Mouse (Mus musculus): ENCODE results near the gene Sox30. TPM values are rescaled to one million over a fixed set of nuclear protein-coding genes. Genes with fewer than 3 reads are reported as not detected.

The Sox30 gene
- polyA plus RNA-seq, 1 experiment from 2014 or later = not detected

DNA sequence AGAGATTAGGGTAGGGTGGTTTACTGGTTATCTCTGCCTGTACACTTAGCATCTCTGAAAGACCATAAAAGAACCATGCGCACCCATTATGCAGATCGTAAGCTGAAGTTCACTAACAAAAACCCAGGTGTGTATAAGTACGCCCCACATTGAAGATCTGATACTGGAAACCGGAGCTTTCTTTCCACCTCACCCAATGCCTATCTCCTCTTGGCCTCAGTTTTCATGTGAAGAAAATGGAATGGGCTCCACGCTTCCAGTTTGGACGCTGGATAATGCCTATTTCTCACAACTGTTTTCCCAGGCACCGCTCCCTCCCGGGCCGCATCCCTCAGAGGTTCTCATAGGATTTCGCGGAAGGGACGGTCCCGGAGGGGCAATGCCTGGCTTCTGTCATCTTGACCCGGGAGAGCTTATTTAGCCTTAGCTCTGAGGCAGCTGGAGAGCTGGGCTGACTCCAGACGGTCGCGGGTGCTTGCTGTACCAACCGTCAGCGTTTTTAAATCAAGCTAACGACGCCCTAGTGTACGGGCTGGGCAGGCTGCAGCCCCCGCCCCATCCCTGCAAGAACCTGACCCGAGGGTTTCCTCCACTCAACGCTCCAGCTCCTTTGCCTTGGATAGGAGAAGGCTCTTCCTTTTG is 76.8 kb downstream of the Sox30 start:
- no peaks in the 10 kb centered on the region for H3K36me3 ChIP-seq (ENCODE audit: control insufficient read depth, insufficient read depth)
- no peak for ATAC-seq (ENCODE audit: low read depth)
- H3K4me3 ChIP-seq (ENCODE audit: low read depth, low read length) = peak overlapping the region; percentile 48
- H3K9ac ChIP-seq (ENCODE audit: low read depth, low read length) = no peak overlapping the region
- H3K4me2 ChIP-seq (ENCODE audit: low read depth, low read length) = peak overlapping the region; percentile 19; the same call in 1 of the 2 replicates
- peaks cover 48% of the 10 kb centered on the region for H3K27me3 ChIP-seq (ENCODE audit: control insufficient read depth, insufficient read depth, low read depth, low read length)
- no peak overlapping the region for H3K27ac ChIP-seq (ENCODE audit: low read length)
- 4% methylated on average over 25 of the region's 25 CpGs for WGBS (ENCODE audit: insufficient replicate concordance)
- peaks cover 3% of the 10 kb centered on the region for H3K4me1 ChIP-seq (ENCODE audit: control insufficient read depth, low read depth, low read length)
- H3K9me3 ChIP-seq (replicated peaks; ENCODE audit: control insufficient read depth, low read length) = no peaks in the 10 kb centered on the region

DNA sequence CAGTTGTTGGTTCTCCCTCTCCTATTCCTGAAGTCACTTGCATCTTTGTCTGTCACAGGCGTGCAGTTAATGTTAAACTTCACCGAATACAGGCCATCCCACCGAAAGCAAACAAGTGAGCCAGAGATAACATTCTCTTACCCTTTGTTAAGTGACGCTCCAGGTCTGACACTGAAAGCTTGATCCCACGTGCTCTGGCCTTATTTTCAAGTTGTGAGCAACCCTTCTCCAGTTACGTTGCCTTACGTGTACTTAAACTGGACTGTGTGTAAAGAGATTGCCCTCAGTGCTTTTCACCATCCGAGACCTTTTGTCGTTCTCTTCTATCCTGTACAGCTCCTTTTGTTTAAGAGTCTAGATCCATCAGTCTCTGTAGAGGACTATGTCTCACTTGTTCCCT is 77.9 kb downstream of the Sox30 start:
- Histone ChIP-seq H3K36me3 (ENCODE audit: control insufficient read depth, insufficient read depth) (no peaks in the 10 kb centered on the region), H3K9ac (ENCODE audit: low read depth, low read length) (no peak overlapping the region), H3K27ac (ENCODE audit: low read length) (no peak overlapping the region), H3K4me2 (ENCODE audit: low read depth, low read length) (no peak overlapping the region), H3K9me3 (replicated peaks; ENCODE audit: control insufficient read depth, low read length) (no peaks in the 10 kb centered on the region), H3K4me3 (ENCODE audit: low read depth, low read length) (no peak overlapping the region), H3K4me1 (ENCODE audit: control insufficient read depth, low read depth, low read length) (peaks cover 3% of the 10 kb centered on the region), H3K27me3 (ENCODE audit: control insufficient read depth, insufficient read depth, low read depth, low read length) (peaks cover 46% of the 10 kb centered on the region)
- no peak for ATAC-seq (ENCODE audit: low read depth)
- 40% methylated on average over 9 of the region's 9 CpGs for WGBS (ENCODE audit: insufficient replicate concordance)

DNA sequence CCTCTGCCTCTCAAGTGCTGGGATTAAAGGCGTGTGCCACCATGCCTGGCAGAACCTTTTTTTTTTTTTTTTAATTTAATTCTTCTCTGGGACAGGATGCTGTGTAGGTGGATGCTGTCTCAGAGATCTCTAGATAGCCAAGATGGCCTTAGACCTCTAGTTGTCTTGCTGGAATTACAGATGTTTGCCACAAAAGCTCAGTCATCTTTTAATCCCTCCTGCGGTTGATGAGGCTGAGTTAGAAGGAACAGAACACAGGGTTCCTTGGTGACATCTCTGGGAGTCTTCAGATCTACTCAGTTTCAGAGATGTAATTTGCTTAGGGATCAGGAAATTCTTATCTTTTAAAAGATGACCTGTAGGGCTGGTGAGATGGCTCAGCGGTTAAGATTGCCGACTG is 78.8 kb downstream of the Sox30 start:
- Histone ChIP-seq H3K36me3 (ENCODE audit: control insufficient read depth, insufficient read depth) (no peaks in the 10 kb centered on the region), H3K9me3 (replicated peaks; ENCODE audit: control insufficient read depth, low read length) (no peaks in the 10 kb centered on the region), H3K27ac (ENCODE audit: low read length) (no peak overlapping the region), H3K4me1 (ENCODE audit: control insufficient read depth, low read depth, low read length) (peaks cover 3% of the 10 kb centered on the region), H3K4me2 (ENCODE audit: low read depth, low read length) (no peak overlapping the region), H3K9ac (ENCODE audit: low read depth, low read length) (no peak overlapping the region), H3K27me3 (ENCODE audit: control insufficient read depth, insufficient read depth, low read depth, low read length) (peaks cover 46% of the 10 kb centered on the region), H3K4me3 (ENCODE audit: low read depth, low read length) (no peak overlapping the region)
- WGBS (ENCODE audit: insufficient replicate concordance) = 78% methylated on average over 4 of the region's 4 CpGs
- ATAC-seq (ENCODE audit: low read depth) = no peak

DNA sequence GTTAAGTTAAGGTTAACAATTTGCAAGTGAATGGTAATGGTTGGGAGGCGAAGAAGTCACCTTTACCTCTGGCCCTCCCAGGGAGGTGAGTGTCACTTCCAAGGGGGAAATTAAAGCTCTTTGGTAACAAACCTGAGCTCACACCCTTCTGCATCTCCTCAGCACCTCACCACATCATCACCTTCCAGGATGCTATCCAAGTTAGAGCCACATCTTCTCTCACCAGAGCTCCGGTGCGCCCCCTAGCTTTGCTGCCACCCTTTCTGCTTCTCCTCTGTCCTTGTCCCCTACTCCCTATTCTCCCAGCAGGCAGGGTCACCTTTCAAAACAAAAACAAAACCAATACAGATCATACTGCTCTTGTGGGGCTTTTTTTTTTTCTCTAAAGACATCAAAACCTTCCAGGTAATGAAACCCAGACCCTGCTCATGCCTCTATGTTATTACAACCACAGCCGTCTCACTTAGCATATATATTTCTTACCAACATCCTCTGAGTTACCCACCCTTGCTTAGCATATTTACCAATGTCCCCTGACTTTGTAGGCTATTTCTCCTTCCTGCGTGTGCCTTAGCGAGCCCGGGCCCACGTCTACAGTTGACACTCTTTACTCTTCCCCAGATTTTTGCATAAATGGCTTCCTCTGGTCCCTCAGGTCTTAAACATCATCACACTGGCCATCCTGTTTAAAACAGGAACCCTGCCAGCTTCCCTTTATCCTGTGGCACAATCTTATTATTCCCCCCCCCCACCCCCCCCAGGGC is 80.0 kb downstream of the Sox30 start:
- Histone ChIP-seq H3K36me3 (ENCODE audit: control insufficient read depth, insufficient read depth) (no peaks in the 10 kb centered on the region), H3K27ac (ENCODE audit: low read length) (no peak overlapping the region), H3K4me1 (ENCODE audit: control insufficient read depth, low read depth, low read length) (peaks cover 3% of the 10 kb centered on the region), H3K9me3 (replicated peaks; ENCODE audit: control insufficient read depth, low read length) (no peaks in the 10 kb centered on the region), H3K27me3 (ENCODE audit: control insufficient read depth, insufficient read depth, low read depth, low read length) (peaks cover 35% of the 10 kb centered on the region), H3K4me3 (ENCODE audit: low read depth, low read length) (no peak overlapping the region), H3K4me2 (ENCODE audit: low read depth, low read length) (no peak overlapping the region), H3K9ac (ENCODE audit: low read depth, low read length) (no peak overlapping the region)
- no peak for ATAC-seq (ENCODE audit: low read depth)
- 49% methylated on average over 8 of the region's 8 CpGs for WGBS (ENCODE audit: insufficient replicate concordance)

DNA sequence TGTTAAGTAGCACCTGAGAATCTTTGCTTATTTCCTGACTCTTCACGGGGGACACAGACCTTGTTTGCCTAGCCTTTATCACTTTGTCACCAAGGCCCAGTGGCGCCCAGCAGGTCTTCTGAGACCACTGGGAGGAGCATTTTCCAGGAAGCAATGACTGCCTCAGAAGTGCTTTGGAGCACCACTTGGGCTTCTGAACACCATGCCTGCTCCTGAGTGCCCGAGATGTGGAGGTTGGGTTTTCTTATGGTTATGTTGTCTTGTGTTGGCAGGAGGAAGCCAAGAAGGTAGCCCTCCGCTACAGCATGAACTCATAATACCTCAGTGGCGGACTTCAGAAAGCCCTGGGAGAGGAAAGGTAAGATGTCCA is 80.5 kb downstream of the Sox30 start:
- no peak for ATAC-seq (ENCODE audit: low read depth)
- Histone ChIP-seq H3K4me3 (ENCODE audit: low read depth, low read length) (no peak overlapping the region), H3K4me1 (ENCODE audit: control insufficient read depth, low read depth, low read length) (peaks cover 5% of the 10 kb centered on the region), H3K36me3 (ENCODE audit: control insufficient read depth, insufficient read depth) (no peaks in the 10 kb centered on the region), H3K4me2 (ENCODE audit: low read depth, low read length) (no peak overlapping the region), H3K9ac (ENCODE audit: low read depth, low read length) (no peak overlapping the region), H3K27me3 (ENCODE audit: control insufficient read depth, insufficient read depth, low read depth, low read length) (peaks cover 29% of the 10 kb centered on the region), H3K9me3 (replicated peaks; ENCODE audit: control insufficient read depth, low read length) (no peaks in the 10 kb centered on the region), H3K27ac (ENCODE audit: low read length) (no peak overlapping the region)
- WGBS (ENCODE audit: insufficient replicate concordance) = 54% methylated on average over 5 of the region's 5 CpGs

DNA sequence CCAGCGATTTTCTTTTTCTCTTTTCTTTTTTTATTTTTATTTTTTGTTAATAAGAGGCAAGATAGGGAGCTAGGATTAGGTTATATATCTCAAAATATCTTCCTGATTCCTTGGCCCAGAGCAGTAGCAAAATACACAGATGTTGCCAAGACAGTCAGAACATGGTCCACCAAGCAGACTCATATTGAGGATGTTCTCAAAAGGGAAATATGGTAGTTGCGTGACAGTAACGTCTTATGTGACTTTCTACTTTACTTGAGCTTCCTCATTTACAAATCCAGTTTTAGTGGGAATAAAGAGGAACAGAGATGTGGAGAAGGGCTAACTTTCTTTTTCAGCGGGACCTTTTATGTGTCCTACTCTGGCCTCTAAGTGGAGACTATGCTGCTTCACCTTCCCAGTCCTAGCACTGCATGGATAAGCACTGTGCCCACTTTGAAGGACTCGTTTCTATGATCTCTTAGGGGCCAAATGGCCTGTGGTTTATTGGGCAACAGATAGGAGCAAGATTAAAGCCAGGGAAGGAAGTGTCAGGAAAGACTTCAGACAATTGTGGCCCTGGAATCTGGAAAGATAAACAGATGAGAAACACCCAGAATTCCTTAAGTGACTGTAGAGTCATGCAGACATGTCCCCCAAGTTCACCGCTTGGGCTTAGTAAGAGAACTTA is 81.8 kb downstream of the Sox30 start:
- peaks cover 17% of the 10 kb centered on the region for H3K27me3 ChIP-seq (ENCODE audit: control insufficient read depth, insufficient read depth, low read depth, low read length)
- WGBS (ENCODE audit: insufficient replicate concordance) = 26% methylated on average over 6 of the region's 6 CpGs

DNA sequence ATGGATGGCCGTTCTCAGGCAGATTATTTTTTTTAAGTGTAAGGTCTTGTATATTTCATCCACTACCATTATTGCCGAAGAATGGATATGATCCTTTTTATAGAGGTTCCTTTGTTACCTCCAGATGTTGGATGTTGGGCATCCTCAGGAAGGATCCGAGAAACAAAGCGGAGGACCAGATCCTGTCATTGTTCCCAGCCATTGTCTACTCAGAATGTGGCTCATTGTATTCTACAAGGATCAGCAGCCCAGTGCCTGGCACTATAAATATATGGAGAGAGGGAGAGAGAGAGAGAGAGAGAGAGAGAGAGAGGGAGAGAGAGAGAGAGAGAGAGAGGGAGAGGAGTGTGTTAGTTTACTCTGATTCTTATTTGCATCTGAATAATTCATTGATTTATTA is 82.5 kb downstream of the Sox30 start:
- no peak for ATAC-seq (ENCODE audit: low read depth)
- Histone ChIP-seq H3K4me2 (ENCODE audit: low read depth, low read length) (no peak overlapping the region), H3K9ac (ENCODE audit: low read depth, low read length) (no peak overlapping the region), H3K4me3 (ENCODE audit: low read depth, low read length) (no peak overlapping the region), H3K27ac (ENCODE audit: low read length) (no peak overlapping the region), H3K9me3 (replicated peaks; ENCODE audit: control insufficient read depth, low read length) (no peaks in the 10 kb centered on the region), H3K36me3 (ENCODE audit: control insufficient read depth, insufficient read depth) (no peaks in the 10 kb centered on the region), H3K4me1 (ENCODE audit: control insufficient read depth, low read depth, low read length) (peaks cover 4% of the 10 kb centered on the region), H3K27me3 (ENCODE audit: control insufficient read depth, insufficient read depth, low read depth, low read length) (peaks cover 10% of the 10 kb centered on the region)
- 47% methylated on average over 4 of the region's 4 CpGs for WGBS (ENCODE audit: insufficient replicate concordance)

More for the DNA sequence above, 81.8 kb downstream of the Sox30 start:
- Histone ChIP-seq H3K4me2 (ENCODE audit: low read depth, low read length) (no peak overlapping the region), H3K27ac (ENCODE audit: low read length) (no peak overlapping the region), H3K9me3 (replicated peaks; ENCODE audit: control insufficient read depth, low read length) (no peaks in the 10 kb centered on the region), H3K9ac (ENCODE audit: low read depth, low read length) (no peak overlapping the region), H3K4me3 (ENCODE audit: low read depth, low read length) (no peak overlapping the region), H3K36me3 (ENCODE audit: control insufficient read depth, insufficient read depth) (no peaks in the 10 kb centered on the region), H3K4me1 (ENCODE audit: control insufficient read depth, low read depth, low read length) (peaks cover 4% of the 10 kb centered on the region)
- no peak for ATAC-seq (ENCODE audit: low read depth)

DNA sequence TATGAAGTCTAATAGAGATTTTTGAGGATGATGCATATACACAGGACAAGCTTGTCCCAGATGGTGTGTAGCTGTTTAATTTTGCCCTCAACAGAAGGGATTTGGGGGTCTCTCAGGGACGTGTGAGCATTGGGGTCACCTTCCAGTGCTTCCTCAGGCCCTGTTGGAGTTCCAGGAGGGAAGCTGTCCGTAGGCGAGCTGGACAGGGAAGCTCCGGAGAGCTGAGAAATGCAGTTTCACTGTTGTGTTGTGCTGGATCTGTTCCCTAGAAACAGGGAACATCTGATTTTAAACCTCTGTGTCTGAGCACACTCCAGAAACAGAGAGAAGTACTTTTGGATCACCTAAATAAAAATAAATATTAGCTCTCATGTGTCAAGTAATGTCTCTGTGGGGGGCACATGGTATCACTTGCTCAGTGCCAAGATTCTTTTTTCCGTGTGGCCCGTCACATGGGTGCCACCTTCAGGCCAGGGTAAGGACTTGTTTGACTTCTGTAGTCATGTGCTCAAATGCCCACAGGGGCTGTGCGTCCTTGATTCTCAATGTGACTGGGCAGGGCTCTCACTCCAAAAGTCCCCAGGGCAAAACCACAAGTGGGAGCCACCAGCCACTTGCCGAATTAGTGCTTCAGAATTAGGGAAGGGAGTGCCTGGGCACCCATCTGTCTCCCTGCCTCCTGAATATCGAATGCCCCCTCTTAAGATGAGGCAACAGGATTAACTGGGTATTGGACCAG is 83.1 kb downstream of the Sox30 start:
- WGBS (ENCODE audit: insufficient replicate concordance) = 39% methylated on average over 9 of the region's 9 CpGs
- H3K9me3 ChIP-seq (replicated peaks; ENCODE audit: control insufficient read depth, low read length) = no peaks in the 10 kb centered on the region
- peaks cover 4% of the 10 kb centered on the region for H3K4me1 ChIP-seq (ENCODE audit: control insufficient read depth, low read depth, low read length)
- no peaks in the 10 kb centered on the region for H3K36me3 ChIP-seq (ENCODE audit: control insufficient read depth, insufficient read depth)
- H3K27me3 ChIP-seq (ENCODE audit: control insufficient read depth, insufficient read depth, low read depth, low read length) = peaks cover 5% of the 10 kb centered on the region
- no peak overlapping the region for H3K9ac ChIP-seq (ENCODE audit: low read depth, low read length)
- H3K4me2 ChIP-seq (ENCODE audit: low read depth, low read length) = no peak overlapping the region
- ATAC-seq (ENCODE audit: low read depth) = no peak
- H3K4me3 ChIP-seq (ENCODE audit: low read depth, low read length) = no peak overlapping the region
- no peak overlapping the region for H3K27ac ChIP-seq (ENCODE audit: low read length)
